Mouse (Mus musculus): Measurements from ENCODE around the gene Cadm1.

- TF ChIP-seq CTCF (IDR thresholded peaks at IDR 0.05; ENCODE audit: control insufficient read depth, insufficient read depth, insufficient replicate concordance, low read depth, low read length) (no peak), POLR2A (IDR thresholded peaks at IDR 0.05; ENCODE audit: control insufficient read depth, low read depth, low read length) (no peak)
These were observed 23.1 kb upstream of the Cadm1 start for GRCm38 (mm10) chr9:47506876-47507275.

Data from testis, adult 2 months (tissue).